Mouse (Mus musculus): ENCODE measurements at regions not wholly inside any gene's neighbourhood (a gene's known extent, or its start where the extent isn't known, plus 50 kb on each side); places are given as distances from the start of the nearest gene placed in this dataset.

DNA sequence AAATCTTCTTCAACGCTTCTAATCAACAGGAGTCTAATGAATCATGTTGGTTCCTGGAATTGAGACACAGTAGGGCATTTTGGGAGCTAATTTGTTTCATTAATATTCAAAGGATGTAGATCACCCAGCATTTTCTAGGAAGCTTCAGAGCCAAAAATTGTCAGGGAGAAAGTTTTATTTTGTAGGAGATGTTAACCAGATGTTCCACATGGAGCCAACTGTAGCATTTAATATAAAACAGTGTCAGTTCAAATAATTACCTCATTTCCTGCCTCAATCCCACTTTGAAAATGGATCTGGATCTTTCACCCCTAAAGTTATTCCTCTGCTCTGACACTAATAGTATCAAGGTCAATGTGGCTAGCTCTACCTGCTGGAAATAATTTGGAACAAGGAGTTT is 389.6 kb upstream of the Lmcd1 start:
- in situ Hi-C loops (cut with MboI, MseI) = no loop called here

DNA sequence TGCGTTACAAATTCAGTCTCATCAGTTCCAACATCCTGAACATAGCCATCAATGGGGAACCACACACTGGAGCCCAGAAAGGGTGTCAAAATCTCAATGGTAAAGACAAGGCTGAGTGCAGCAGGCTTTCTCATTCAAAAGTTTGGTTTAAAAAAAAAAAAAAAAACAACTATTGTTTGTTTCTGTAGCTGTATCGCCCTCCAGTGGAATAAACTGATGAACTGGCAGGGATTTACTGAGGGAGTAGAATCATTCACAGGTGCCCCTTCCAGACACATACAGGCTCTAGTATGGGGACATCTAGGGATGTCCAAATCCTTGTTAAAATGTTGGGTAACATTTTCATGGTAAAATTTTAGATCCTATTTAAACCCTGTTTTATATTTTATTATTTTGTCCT is 361.6 kb upstream of the Lmcd1 start:
- in situ Hi-C loops (cut with MboI, MseI) = no loop called here

DNA sequence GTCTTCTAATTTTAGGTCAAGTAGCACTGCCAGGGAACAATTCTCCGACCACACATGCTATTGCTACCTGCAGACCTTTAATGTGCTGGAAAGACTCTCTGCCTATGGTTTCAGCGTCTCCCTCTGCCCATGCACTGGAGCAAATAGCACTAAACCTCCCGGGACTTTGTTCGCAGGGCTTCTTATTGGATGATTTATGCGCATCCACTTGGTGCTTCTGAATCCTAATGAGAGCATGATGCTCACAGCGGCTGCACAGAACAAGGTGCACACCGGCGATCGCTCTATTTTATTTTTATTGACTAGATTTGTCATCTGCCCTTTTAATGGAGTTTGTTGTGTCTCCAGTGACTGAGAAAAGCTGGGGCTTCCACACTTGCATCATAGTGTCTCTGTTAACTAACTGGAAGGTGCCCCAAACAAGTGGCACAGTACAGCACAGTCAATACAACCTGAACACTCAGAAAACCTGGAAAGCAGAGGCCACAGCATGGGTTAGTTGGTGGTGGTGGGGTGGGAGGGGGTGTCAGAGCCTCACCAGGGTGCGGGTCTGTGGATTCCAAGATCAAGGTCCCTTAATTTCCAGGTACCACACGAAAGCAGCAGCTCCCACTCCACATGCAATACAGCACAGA is 359.7 kb upstream of the Lmcd1 start:
- in situ Hi-C loops (cut with MboI, MseI) = no loop called here

DNA sequence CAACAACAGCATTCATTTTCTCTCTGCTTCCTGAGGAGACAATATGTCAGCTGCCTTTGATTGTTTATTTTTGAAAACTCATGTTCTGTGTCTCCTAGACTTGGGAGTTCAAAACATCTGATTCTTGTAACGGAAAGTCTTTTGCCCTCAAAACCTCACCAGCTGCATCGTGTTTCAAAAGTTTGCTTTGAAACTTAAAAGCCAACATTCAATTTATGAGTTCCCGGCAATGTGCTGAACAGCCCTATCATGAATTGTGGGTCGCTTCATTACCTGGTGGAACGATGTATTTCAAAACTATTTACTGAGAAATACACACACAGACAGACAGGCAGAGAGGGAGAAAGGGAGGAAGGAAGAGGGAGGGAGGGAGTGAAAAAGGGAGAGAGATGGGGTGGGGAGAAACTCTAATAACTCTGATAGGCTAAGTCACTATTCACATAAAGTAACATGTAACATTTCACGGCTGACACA is 356.3 kb upstream of the Lmcd1 start:
- in situ Hi-C loops (cut with MboI, MseI) = no loop called here

DNA sequence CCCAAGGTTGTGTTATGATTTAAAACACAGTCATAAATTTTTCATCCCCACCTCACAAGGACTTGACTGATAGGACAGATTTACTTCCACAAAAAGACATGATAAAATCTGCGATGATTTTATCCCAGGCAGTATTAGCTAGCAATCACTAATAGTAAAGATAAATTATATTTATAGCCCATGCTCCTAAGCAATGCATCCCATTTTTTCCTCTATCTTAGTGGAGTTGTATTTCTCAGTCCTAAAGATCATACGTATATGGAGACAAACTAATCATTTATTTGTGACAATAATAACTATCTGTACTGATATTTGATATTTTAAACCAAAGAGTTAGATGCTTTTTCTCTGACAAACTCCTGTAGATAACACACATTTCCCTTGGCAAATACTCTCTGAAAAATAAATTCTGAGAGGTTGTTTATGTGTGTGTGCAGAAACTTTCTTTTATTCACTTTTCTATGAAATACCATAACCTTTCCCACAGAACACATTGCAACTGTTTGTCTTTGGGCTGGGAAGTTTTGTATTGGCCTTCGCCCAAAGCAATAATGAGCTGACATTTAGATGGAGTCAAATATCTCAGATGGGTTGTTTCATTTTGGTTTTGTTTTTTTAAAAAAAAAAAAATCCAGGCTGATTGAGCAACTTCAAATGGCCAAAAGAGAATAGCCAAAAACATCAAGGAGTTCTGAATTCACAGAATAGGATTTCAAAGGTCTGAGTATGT is 355.5 kb upstream of the Lmcd1 start:
- in situ Hi-C loops (cut with MboI, MseI) = no loop called here

DNA sequence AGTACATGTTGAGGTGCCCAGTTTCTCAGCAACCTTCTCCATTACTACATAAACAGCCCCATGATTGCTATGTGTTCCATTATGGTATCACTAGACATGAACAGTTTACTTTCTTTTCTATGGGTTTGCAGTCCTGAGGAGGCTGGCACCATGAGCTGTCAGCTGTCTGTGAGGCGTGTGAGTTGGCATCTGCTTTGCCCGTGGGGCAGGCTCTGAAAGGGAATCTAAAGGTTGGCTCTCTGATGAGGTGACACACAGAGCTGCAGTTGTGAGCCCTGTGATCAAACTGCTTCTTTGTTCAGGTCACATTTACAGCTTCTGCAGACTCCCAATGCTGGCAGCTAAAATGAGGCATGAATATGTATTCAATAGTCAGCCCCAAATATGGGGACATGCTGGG is 341.0 kb upstream of the Lmcd1 start:
- in situ Hi-C loops (cut with MboI, MseI) = no loop called here

DNA sequence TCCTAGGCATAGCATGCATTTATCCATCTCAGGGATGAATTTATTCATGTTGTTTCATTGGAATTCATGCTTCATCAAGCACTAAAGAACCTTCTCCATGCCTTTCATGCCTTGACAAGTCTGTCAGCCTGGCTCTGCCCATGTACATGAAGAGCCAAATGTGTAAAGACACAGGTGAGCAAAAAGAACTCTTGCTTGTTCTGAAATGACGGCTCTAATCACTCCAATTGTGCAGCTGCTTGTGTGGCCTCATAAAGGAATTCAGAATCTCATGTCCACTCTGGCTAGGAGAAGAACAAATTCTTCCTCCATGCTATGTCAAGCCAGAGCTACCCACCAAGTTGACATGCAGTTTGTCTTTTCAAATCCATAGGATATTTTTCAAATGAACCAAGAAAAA is 319.2 kb upstream of the Lmcd1 start:
- in situ Hi-C loops (cut with MboI, MseI) = loop anchor here (25.0 kb wide), 1 partner anchor 1767 kb away; no protein-coding TSS in a partner anchor

DNA sequence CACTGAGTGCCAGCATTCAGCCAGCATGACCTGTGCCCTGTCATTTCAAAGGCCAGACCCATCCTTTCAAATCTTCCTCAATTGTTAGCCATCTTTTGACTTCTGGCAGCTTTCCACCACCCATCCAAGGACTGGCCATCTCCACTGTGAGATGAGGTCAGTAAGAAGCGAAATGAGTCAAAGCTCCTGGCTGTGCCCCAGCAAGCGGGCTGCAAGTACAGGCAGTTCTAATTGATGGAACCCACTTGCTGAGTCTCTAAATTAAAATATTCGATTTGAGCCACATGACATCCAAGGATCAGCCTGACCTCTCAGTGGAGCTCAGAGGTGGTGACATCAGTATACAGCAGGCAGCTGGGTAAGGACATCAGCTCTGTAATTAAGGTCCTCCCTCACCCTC is 307.8 kb upstream of the Lmcd1 start:
- in situ Hi-C loops (cut with MboI, MseI) = loop anchor here (25.0 kb wide), 1 partner anchor 1778 kb away; no protein-coding TSS in a partner anchor

DNA sequence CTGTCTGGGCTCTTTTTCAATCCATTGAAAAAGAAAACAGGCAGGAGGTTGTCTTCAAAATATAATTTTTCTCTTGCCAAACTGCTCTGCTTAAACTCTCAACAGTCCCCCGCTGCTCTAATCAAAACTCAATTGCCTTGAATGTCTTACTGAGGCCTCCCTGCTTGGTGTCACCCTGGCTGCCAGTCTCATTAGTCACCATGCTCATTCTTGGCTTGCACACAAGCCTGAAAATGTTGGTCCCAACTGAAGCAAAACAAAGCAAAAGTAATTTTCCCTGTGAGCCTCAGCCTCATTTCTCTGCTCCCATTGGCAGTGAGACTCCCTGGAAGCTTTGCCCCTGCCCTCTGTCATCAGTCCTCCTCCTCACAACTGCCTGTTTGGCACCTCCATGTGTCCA is 288.1 kb upstream of the Lmcd1 start:
- in situ Hi-C loops (cut with MboI, MseI) = no loop called here

DNA sequence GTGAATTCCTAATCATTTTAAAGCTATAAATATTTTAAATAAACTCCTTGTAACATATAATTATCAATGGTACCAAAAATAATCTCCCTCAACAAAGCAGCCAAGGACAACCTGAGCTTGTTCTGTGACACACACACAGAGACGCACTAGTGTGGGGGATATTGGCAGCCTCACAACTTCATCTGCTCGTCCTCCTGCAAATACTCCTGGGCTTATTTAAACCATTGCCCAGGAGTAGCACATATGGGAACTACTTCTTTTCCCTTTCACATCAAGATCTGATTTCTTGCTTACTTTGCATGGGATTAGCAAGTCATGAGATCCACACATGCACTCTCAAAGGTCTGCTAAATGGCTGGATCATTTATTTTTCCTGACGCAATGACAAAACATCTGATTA is 277.7 kb upstream of the Lmcd1 start:
- in situ Hi-C loops (cut with MboI, MseI) = no loop called here

DNA sequence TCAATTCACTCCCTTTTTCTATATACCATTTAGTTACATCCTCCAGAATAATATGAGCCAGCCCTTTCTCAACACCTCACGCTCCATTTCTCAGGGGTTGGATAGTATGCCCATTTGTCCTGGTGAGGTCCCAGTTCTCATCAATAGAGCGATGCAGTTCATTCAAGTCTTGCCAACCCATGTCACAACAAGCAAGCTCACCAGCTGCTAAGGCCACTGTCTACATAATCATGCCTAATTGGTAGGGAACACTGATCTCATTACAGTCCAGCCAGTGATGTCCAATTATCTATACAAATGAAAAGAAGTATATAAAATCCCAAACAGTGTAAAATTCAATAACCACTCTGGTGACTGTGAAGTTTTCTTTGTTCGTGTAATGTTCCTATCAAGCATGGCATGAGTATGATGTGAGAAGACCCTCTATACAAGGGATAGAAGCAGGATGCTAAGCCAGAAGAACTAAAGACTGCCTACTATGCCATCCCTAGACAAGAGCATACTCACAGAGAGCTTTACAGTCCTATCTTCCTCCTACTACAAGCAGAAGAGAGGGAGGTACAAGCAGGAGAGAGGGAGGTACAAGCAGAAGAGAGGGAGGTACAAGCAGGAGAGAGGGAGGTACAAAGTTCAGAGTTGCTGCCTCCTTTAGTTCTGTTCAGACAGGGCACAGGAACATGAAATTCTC is 269.6 kb upstream of the Lmcd1 start:
- in situ Hi-C loops (cut with MboI, MseI) = no loop called here

DNA sequence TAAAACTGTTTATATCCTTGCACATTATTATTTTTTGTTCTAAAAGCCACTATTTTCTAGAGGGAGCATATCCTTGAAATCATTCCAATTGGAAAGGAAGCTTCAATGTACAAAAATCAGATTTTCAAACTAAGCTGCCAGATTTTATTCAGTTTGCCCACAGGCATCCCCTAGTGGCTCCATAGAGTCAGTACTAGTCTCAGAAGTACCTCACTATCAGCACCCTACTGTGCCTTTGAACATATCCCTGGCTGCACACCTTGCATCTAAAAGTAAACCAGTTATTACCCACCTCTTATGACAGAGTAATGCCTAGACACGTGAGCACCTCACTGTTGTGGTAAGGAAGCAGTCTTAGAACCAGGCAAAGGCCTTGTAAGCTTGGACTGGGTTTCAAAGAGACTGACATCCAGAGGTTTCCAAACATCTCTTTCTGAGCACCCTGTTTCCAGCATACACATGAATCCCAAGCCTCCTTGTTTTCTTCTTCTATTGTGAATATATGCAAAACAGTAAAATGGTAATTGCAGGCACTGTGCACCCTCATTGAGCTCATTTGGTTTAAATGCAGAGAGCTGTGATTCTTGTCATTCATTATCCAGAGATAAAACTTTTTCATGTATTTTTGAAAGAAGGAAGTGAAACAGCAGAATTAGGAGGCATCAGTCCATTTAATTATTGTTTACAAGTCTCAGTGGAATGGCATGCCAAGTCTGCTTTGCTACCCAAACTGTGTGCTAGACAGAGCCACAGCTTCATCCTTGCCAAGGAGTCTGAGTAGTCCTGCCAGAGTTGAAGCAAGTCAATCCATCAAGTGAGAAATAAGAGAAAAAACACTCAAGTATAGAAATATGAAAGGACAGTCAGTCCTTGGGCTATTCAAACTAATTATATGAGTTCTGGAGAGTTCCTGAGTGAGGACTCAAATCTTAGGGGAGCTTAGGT is 247.0 kb upstream of the Lmcd1 start:
- in situ Hi-C loops (cut with MboI, MseI) = no loop called here

DNA sequence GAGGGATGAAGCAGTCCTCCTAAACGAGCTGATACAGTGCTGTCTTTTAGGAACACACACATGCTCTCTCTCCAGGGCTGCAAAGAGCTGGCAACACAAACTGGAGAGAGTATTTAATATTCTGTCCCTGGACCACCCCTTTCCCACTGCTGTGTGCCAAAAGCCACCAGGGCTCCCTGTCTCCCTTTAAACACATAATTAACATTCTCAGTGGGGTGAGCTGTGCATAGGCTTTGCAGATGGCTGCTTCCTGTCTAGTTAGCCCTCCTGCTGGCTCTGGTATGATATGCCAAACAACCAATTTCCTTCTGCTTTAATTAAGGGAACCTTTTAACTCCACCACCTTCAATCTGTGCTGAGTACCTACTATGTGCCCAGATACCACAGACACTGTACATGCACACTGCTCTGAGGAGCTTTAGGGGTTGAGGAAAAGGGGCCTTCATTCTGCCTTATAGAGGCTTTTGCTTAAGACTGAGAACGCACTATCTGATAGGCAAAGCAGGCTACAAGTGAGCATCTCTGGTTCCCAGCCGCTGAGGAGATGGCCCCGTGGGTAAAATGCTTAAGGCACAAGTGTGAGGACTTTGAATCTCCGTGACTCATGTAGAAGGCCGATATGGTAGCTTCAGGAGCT is 222.9 kb upstream of the Lmcd1 start:
- in situ Hi-C loops (cut with MboI, MseI) = no loop called here

DNA sequence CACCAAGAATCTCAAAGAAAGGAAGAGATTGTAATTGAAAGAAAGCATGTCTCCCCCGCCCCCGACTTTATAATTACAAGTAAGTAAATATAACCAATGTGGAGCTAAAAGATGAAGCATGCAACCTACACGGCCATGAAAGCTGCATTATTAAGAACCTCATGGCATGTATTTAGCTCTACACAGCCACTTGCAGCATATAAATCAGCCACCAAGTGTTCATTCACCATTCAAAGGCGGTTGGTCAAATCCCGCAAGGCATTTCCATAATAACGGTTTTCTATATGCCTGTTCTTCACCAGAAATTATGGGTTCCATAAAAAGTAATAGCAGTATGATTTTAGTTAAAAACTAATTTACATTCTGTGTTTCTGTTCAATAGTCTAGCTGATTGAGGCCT is 221.4 kb upstream of the Lmcd1 start:
- in situ Hi-C loops (cut with MboI, MseI) = no loop called here

DNA sequence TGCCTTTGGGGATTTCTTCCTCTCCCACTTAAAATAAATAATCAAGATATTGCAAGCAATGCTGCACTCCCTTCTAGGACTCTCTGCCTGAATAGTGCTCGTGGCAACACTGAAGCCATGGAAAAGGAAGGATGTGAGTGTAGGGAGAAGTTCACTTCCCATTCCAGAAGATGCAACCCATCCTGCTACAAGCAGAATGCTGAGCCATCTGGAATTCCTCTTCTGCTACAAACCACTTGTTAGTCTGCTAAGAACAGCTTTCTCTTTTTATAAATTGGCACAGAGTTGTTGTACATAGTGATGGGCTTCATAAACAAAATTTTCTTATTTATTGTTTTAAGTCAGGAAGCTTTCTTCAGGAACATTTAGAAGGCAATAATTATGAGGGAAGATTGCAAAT is 215.7 kb upstream of the Lmcd1 start:
- in situ Hi-C loops (cut with MboI, MseI) = no loop called here

DNA sequence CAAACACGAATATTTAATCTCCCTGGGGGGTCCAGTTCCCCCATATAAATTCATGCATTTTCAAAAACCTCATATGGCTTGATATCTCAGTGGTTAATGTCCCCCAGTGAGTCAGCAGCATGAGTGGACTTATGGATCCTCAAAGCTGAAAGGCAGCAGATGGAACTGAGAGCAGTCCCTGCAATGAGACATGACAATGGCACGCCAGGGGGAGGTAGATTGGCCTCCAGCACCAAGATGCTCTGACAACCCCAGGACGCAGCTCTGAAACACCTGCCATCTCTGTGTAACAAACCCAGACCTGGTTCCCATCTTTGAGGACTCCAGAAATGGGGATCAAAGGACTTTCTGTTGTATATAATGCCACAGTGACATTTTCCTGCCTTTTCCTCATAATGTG is 210.6 kb upstream of the Lmcd1 start:
- in situ Hi-C loops (cut with MboI, MseI) = no loop called here

DNA sequence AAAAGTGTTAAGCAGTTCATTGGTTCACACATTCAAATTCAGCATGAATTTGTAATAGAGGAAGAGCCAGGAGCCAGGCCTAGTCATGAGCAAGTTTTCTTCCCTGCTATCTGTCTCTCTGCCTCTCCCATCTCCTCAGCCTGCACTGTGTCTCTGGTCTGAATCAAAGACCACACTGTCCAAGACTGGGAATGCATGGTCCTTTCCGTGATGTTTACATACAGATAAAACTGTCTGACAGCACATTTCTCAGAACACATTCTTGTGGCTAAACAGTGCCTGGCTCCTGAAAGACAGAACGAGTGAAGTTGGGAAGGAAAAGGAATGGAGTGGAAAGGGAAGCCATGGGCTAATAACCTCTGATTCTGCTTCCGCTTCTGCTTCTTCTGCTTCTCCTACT is 183.0 kb upstream of the Lmcd1 start:
- in situ Hi-C loops (cut with MboI, MseI) = no loop called here

DNA sequence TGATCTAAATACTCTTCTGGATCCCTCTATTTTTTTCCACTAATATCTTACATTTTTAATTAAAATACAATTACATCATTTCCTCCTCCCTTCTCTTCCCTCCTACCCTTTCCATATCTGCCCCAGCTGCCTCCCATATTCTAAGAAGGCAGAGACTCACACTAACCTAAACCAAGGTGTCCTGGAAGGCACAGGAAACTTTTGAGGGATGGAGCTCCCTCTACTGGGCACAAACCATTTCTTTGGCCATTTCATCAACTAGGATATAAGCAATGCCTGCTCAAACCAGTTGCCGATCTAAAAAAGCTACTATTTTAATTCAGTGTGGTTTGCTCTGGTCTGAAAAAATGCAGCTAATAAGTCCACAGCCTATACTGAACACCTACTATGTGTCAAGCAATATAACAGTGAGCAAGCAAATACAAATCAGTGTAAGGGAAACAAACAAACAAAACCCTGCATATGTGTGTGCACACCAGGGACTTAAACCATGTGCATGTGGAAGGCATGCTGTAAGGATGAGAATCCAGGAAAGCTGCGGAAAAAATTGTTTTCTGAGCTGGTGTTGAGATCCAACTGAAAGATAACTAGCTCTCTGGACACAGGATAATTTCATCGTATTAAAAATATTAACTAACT is 182.3 kb upstream of the Lmcd1 start:
- in situ Hi-C loops (cut with MboI, MseI) = no loop called here

DNA sequence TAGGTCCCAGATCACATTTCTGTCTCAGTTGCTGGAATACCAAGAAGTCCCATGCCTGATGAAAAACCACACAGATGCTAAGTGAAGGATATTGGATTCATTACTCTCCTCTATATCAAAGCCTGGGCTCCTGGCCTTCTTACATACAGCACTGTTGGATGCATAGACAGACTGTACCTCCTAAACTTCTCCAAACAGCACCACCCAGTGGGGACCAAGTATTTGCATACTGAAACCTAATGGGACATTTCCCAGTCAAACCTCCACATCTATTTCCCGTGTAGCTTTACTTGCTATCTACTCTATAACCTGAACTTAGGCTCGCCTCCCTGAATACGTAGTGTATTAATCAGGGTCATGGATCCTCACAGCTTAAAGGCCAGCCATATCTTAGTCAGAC is 180.3 kb upstream of the Lmcd1 start:
- in situ Hi-C loops (cut with MboI, MseI) = no loop called here

DNA sequence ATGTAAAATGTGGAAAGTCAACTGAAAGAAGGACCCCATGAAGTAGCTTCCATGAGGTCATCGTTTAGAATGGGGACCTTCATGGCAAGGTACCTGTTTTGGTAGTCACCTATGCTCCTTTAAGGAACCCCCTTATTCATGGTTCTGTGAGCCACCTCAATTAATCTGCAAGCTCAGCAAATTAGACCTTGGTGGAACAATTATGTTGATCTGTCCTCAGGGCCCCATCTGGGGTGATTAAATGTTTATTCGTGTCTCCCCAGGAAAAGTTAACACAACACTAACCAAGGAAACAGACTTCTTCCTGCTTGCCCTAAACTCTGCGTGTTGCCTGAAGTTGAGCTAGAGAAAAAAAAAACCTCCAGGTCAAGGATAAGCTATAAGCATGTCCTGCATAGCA is 175.9 kb upstream of the Lmcd1 start:
- in situ Hi-C loops (cut with MboI, MseI) = no loop called here

DNA sequence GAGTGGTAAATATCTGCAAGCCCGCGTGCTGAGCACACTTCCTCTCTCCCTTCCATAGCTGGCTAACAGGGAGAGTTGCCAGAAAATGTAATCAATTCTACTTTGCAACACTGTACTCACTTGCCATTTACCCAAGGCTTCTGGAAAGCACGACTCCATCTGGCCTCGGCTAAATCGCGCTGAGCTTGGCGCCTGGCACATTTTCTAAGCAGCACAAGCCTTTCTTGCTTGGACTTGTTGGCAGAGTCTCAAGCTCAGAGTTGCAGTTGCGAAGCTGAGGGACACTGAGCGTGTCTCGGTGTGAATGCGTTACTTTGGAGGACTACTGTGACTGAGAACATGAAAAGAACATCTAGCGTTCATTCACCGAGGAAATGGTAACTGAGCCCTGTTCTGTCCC is 164.9 kb upstream of the Lmcd1 start:
- in situ Hi-C loops (cut with MboI, MseI) = no loop called here
